Mouse (Mus musculus): Measurements from ENCODE around the gene Plekho1.

DNA sequence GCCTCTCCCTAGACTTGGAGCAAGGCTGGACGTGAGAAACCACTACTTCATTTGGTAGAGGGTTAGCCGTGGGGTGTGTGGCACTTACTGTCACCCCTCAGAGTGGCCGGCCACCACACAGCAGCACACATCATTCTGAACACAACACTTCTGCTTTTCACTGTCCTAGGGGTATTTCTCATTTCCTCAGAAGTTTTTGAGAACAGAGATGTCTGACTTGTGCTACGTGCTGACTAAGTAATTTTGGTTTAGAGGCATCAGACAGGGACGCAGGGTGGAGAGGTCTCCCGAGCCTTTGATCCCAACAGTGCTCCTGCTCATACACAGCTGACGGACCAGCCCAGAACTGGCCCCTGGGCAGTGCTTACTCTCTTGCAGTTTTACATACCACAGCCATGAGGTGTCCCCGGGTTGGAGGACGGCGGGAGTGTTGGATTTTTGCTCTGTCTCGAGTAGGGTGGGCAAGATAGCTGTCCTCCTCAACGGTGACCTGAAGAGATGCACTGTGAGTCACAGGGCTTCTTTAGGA is 5.3 kb downstream of the Plekho1 start:
- TF ChIP-seq CTCF (IDR thresholded peaks at IDR 0.05; ENCODE audit: borderline replicate concordance, extremely low read depth, insufficient read depth, insufficient read length) = no peak
- TF ChIP-seq POLR2A (IDR thresholded peaks at IDR 0.05; ENCODE audit: borderline replicate concordance, extremely low read depth, insufficient read depth, insufficient read length, poor library complexity, severe bottlenecking) = no peak
